Mouse (Mus musculus) common myeloid progenitor, adult 5-6 weeks (primary cell): Measurements from ENCODE around the gene H13. TPM values are rescaled to one million over a fixed set of nuclear protein-coding genes. Genes with fewer than 3 reads are reported as not detected.

Experiments
- ATAC-seq: replicated peaks from 2 replicates; pipeline ENCODE4 v1.8.0; 2016; ENCODE audit warnings: low read depth, mild to moderate bottlenecking, moderate TSS enrichment, inconsistent platforms; ENCODE audit not compliant: poor library complexity, severe bottlenecking
- total RNA-seq: library from RNA; stranded (forward); fragments of 200-1000, 187-1606 nt; gene quantifications from 2 replicates; pipeline ENCODE4 v1.2.3, GENCODE M21; 2017

H13 gene
- total RNA-seq = 68.2 and 70.3 TPM in 2 replicates

DNA sequence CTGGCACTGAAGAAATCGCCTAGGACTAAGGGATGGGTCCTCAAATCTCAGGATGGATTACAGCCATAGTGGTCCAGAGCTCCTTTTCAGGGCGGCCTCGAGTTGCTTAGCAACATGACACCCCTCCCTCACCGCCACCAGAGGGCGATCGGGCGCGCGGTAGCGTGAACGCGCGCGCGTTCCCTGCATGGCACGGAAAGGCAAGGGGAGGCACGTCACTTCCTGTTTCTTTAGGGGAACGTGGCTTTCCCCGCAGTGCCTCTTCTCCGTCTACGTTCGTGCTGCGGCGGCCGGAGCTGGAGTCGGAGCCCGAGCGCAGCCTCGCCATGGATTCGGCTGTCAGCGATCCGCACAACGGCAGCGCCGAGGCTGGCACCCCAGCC is at the start of gene H13:
TSS of gene H13 (plus strand) at position 206 of the 383 bp plus-strand sequence.
- ATAC-seq = peak; percentile 86

- ATAC-seq = peak; percentile 90
These were observed 48.7 kb upstream of the H13 start for GRCm38 (mm10) chr2:152620367-152621134.

DNA sequence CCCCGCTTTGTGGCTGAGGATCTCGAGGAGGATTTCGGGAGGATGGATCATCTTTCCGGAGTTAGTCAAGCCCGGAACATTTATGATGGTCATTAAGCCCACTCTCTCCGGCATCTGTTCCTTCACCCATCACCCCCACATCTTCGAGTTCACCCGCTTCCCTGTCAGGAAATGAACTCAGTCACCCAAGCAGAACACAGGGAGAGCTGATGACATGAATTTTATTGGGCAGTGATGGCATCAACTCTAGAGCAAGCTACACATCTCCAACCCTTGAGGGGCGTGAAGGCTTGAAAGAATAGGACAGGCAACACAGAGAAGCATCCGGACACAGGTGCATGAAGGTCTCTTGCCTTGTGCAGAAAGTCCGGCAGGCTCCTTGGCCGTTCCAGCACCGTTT is 47.1 kb upstream of the H13 start:
- ATAC-seq = no peak

DNA sequence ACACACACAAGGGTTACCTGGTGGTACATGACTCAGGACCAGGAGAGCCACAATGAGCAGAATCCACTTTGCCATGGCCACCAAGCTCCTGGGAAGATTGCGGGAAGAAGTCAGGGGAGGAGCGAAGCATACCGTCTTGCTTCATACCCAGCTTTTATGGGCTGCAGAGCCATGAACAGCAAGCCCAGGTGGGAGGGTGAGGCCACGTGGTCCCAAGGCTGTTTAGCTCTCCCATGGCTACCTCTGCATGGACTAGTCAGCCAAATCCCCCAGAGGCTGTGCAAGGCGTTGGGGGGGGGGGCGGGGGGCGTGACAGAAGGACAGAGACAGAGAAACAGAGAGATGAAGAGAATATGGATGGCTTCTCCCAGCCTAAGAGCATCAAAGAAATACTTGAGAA is 46.3 kb upstream of the H13 start, which contains the start of gene Defb25:
TSS of gene Defb25 (minus strand) at position 101 of the 400 bp plus-strand sequence.
- ATAC-seq = no peak

- no peak for ATAC-seq
These were observed 44.7 kb upstream of the H13 start for GRCm38 (mm10) chr2:152624566-152624965.

- ATAC-seq = no peak
These were observed 44.0 kb upstream of the H13 start for GRCm38 (mm10) chr2:152625256-152625655.

GRCm38 (mm10) chr2:152626774-152627591 is 42.3 kb upstream of the H13 start, which contains the start of gene Rem1:
Rem1 (plus strand) TSS chr2:152626951.
- ATAC-seq = peak; percentile 40; the same call in 1 of the 2 replicates

DNA sequence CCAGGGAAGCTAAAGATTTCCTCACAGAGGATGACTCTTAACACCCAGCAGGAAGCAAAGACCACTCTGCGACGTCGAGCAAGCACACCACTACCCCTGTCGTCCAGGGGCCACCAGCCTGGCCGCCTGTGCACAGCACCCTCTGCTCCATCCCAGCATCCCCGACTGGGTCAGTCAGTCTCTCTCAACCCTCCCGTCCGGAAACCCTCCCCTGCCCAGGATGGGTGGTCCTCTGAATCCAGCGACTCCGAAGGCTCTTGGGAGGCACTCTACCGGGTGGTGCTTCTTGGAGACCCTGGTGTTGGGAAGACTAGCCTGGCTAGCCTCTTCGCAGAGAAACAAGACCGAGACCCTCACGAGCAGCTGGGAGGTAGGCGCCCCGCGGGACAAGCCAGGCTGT is 41.2 kb upstream of the H13 start:
- ATAC-seq = no peak

DNA sequence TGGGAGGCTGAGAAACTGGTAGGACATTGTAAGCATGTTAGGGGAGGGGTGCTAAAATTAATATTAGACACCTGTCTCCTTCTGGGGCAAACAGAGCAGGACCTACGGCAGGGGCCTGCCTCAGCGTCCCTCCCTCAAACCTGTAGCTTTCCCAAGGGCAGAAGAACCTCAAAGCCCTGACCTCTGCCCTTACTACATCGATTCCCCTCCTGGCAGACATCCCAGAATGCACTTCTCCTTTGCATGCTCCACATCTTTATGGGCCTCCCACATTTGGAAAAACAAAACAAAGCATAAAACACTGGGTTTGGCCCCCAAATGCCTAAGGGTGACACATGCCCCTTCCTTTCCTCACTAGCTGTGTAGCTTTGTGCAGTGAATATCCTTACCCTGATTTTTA is 40.0 kb upstream of the H13 start:
- ATAC-seq = no peak

DNA sequence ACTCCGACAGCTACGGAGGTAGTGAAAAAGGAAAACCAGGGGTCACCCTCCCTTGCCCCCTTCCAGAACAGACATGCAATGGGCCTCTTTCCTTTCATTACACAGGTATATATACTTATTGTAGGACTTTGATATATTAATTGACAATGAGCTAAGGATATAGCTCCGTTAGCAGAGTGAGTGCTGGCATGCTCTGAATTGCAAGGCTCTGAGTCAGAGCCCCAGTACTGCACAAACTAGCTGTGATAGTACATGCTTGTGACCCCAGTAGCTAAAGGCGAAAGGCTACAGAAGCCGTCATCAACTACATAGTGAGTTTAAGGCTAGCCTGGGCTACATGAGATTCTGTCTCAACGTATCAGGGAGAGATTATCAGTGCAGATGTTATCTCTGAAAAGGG is 39.4 kb upstream of the H13 start:
- ATAC-seq = no peak

DNA sequence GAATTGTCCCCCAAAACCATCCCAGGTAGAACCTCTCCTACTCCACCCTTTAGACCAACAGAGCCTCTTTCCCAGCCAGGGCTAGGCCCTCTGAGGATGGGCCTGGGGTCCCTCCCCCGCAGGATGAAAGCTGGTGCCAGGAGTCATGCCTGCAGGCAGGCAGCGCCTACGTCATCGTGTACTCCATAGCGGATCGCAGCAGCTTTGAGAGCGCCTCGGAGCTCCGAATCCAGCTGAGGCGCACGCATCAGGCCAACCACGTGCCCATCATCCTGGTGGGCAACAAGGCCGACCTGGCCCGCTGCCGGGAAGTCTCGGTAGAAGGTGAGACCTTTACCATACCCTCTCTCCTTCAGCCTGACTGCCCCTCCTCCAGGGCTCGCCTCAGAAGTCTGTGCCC is 35.9 kb upstream of the H13 start:
- ATAC-seq = 0 out of 2 replicates have a peak, but pooled peaks have one; percentile 36

DNA sequence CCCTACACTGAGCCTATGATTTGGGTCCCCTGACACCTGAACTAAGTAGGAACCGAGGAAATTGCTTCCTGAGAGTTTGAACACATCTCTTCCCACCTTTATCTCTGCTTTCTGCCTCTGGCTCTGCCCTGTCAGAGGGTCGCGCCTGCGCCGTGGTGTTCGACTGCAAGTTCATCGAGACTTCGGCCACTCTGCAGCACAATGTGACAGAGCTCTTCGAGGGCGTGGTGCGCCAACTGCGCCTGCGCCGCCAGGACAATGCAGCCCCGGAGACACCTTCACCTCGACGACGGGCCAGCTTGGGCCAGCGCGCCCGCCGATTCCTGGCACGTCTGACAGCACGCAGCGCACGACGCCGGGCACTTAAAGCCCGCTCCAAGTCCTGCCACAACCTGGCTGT is 35.0 kb upstream of the H13 start:
- no peak for ATAC-seq

GRCm38 (mm10) chr2:152636246-152637005 is 32.8 kb upstream of the H13 start:
- no peak; the same call in 1 of the 2 replicates for ATAC-seq

- ATAC-seq = no peak
These were observed 32.3 kb upstream of the H13 start for GRCm38 (mm10) chr2:152637006-152637322.

- no peak for ATAC-seq
These were observed 31.9 kb upstream of the H13 start for GRCm38 (mm10) chr2:152637381-152637780.

DNA sequence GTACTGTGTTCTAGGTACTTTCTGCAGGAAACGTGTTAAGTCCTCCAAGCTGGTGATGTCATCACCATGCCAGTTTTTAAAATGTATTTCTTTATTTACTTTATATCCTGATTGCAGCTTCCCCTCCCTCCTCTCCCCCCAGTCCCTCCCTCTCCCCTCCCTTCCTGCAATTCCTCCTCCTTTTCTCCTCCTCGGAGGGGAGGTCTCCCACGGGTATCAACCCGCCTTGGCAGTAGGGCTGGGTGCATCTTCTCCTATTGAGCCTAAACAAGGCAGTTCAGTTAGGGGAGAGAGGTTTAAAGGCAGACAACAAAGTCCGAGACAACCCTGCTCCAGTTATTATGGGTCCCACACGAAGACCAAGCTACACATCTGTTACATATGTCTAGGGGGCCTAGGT is 30.4 kb upstream of the H13 start:
- ATAC-seq = no peak

GRCm38 (mm10) chr2:152639406-152640113 is 29.7 kb upstream of the H13 start:
- ATAC-seq = no peak

DNA sequence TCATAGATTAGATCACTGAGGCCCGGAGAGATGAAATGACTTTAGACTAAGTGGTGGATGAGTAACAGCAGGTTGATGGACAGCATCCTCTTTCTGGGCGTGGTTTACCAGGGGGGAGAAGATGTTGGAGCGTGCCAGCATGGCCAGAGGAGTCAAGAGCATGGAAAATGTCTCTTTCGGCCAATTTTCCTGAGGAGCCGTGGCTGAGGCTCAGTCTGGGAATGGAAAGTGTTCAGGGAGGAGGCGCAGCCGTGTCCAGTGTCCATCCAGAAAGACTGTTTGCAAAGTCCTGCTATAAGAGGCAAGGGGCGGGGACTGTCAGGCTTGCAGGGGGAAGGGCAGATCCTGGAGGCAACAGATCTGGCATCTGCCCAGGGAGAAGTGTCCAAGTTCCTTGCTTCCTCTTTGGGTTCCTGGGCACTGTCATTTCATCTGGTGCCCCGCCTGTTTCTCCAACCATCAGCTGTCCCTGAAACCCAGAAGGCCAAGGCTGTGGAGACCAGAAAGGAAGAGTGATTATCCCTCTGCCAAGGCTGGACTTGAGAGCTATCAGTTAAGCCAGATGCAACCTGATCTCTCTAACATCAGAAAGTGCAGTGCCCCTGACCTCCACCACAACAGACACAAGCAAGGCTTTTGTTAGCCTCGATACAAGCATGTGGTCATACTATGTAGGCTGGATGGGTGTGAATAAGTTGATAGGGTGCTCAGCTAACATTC is 16.2 kb upstream of the H13 start:
- peak; percentile 59 for ATAC-seq
